ENCODE assay signal across 14 mouse cellular contexts in the genomic region with DNA sequence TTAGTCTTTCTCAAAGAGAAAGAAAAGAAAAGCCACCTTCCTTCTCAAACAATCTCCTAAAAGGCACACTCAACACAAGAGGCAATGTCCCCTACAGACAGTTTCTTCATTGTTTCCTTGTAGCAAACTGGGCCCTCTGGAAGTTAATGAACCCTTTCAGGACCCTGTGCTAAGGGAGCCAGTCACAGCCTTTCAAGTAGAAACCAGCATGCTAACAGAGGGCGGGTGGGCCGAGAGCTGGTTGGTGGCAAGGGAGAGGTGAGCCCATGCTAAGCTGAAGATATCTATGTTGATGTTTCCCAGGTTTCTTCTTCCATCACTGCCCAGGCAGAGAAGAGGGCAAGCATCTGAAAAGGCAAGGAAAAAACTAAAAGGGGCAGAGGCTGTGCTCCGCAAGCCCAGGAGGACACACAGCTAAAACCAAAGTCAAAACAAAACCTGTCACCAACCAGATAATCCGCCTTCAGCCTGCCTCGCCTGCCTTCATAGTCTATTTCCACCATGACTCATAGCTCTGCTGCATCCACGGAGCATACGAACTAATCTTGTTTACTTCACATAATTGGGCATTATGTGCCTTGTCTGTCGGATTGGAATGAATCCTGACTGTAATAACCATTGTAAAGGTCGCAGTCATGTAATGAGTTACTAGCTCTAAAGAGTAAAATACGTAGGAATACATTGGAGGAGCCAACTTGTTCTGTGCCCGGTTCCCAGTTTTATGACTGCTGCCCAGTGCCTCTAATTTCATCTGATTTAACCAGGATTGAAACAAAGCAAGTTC. TPM values are rescaled to one million over a fixed set of nuclear protein-coding genes. Genes with fewer than 3 reads are reported as not detected.
A peak's percentile ranks its signal among the peaks of the same experiment; 100 is the strongest.
DNase-seq lines count a peak whose midpoint lies in the region; ATAC-seq lines count a peak whose summit lies in the region.
"Had no signal": no experiment of that assay in that cellular context is flagged by ENCODE, and none has a peak within 500 bp of the region (broad histone marks: within the 10 kb centered on the region; RNA-seq: fewer than 3 reads in every experiment).

No protein-coding gene starts in this region.

- no peaks in the 10 kb centered on the region for H3K27me3 ChIP-seq in kidney, embryonic 15.5 days
- no peaks in the 10 kb centered on the region for H3K27me3 ChIP-seq in intestine, embryonic 16.5 days (replicated peaks; ENCODE audit: control insufficient read depth, insufficient read depth, low read length)
- H3K27me3 ChIP-seq: heart, embryonic 13.5 days had no signal

- peaks cover 20% of the 10 kb centered on the region; the same call in 1 of the 2 replicates for H3K4me1 ChIP-seq in kidney, embryonic 15.5 days
- H3K4me1 ChIP-seq in intestine, embryonic 16.5 days (ENCODE audit: control insufficient read depth, insufficient read depth, low read length), result no peaks in the 10 kb centered on the region

- ATAC-seq in kidney, embryonic 15.5 days (replicated peaks; ENCODE audit: low FRiP score), result 0 out of 2 replicates have a peak, but pooled peaks have one; percentile 49
- ATAC-seq in intestine, embryonic 16.5 days, result peak; percentile 58; the same call in 1 of the 2 replicates

- H3K4me3 ChIP-seq in kidney, embryonic 15.5 days (replicated peaks), result no peak overlapping the region
- no peak overlapping the region for H3K4me3 ChIP-seq in intestine, embryonic 16.5 days (ENCODE audit: low read length)
- H3K4me3 ChIP-seq: heart, embryonic 13.5 days had no signal

- no peaks in the 10 kb centered on the region for H3K9me3 ChIP-seq in kidney, embryonic 15.5 days (replicated peaks)
- H3K9me3 ChIP-seq in intestine, embryonic 16.5 days (ENCODE audit: control insufficient read depth, low read length), result no peaks in the 10 kb centered on the region
- H3K9me3 ChIP-seq: heart, embryonic 13.5 days had no signal

- H3K27ac ChIP-seq in kidney, embryonic 15.5 days, result peak overlapping the region; percentile 64
- H3K27ac ChIP-seq in intestine, embryonic 16.5 days (ENCODE audit: low read length), result no peak overlapping the region
- H3K27ac ChIP-seq: heart, embryonic 13.5 days; liver, embryonic 14.5 days had no signal

- H3K9ac ChIP-seq in kidney, embryonic 15.5 days, result no peak overlapping the region
- no peak overlapping the region for H3K9ac ChIP-seq in intestine, embryonic 16.5 days (ENCODE audit: low read depth, low read length)
- H3K9ac ChIP-seq: heart, embryonic 13.5 days; liver, embryonic 14.5 days had no signal

- DNase-seq in kidney, postnatal 36 days, result no peak
- DNase-seq in 416B (ENCODE audit: low read depth), result peak; percentile 29
- DNase-seq in Muller cell, postnatal 12 days (ENCODE audit: inconsistent ontology term), result peak; percentile 29
- no peak for DNase-seq in right cerebral cortex, postnatal 25 days
- DNase-seq in c-Kit-positive CD71-positive TER-119-positive erythroid progenitor cells, embryonic 14.5 days (ENCODE audit: low spot score), result no peak
- no peak for DNase-seq in thymus, adult 18-20 months
- DNase-seq: cerebellum, adult 9-10 months; gastrocnemius, postnatal 25 days; left cerebral cortex, postnatal 4 days; lung, postnatal 10 days had no signal

- 61% methylated on average over 11 of the region's 11 CpGs for WGBS in kidney, embryonic 15.5 days
- WGBS in intestine, embryonic 16.5 days, result 57% methylated on average over 11 of the region's 11 CpGs

- H3K36me3 ChIP-seq in kidney, embryonic 15.5 days, result no peaks in the 10 kb centered on the region
- no peaks in the 10 kb centered on the region for H3K36me3 ChIP-seq in intestine, embryonic 16.5 days (ENCODE audit: control insufficient read depth, insufficient read depth, low read length)
- H3K36me3 ChIP-seq: heart, embryonic 13.5 days had no signal

- no peak overlapping the region for H3K4me2 ChIP-seq in kidney, embryonic 15.5 days
- no peak overlapping the region for H3K4me2 ChIP-seq in intestine, embryonic 16.5 days (ENCODE audit: low read depth, low read length)
- H3K4me2 ChIP-seq: heart, embryonic 13.5 days had no signal

RNA-seq across cellular contexts. Expression of gene Slc26a4, which starts 25.5 kb away (rescaled TPM):
- 0.77 and 0.99 TPM in 2 replicates for polyA plus RNA-seq in kidney, embryonic 15.5 days (2015; fragmentation: Nextera tagmentation; extraction: Ambion mirVana)
- polyA plus RNA-seq in intestine, embryonic 16.5 days (2015; fragmentation: Nextera tagmentation; extraction: Ambion mirVana), result 0.16 and 0.17 TPM in 2 replicates
- polyA plus RNA-seq: liver, embryonic 14.5 days had no signal

RNA-seq across cellular contexts. Expression of gene Cbll1, which starts 34.8 kb away (rescaled TPM):
- polyA plus RNA-seq in kidney, embryonic 15.5 days (2015; fragmentation: Nextera tagmentation; extraction: Ambion mirVana), result 14.8 and 15.3 TPM in 2 replicates
- polyA plus RNA-seq in intestine, embryonic 16.5 days (2015; fragmentation: Nextera tagmentation; extraction: Ambion mirVana), result 10.9 and 12.1 TPM in 2 replicates

Comparison
In these comparisons a context has a peak if more than half of its experiments do, and no peak if none do; other contexts are left out.
1. DNase-seq: peak in 416B (single experiment) and Muller cell, postnatal 12 days (single experiment); none in kidney, postnatal 36 days (0 of 2), right cerebral cortex, postnatal 25 days (single experiment), c-Kit-positive CD71-positive TER-119-positive erythroid progenitor cells, embryonic 14.5 days (single experiment) and thymus, adult 18-20 months (0 of 2).